Mouse (Mus musculus) CD8-positive naive resting alpha-beta T cell, adult 2 months (primary cell): ENCODE measurements around the gene Cttnbp2nl.

Experiments used
- DNase-seq, 2 experiments: peaks; one replicate each; pipeline ENCODE4 v3.0.0; 2022; ENCODE audit warnings: low read depth in 2 of 2, low spot score in 2 of 2

Cttnbp2nl gene

DNA sequence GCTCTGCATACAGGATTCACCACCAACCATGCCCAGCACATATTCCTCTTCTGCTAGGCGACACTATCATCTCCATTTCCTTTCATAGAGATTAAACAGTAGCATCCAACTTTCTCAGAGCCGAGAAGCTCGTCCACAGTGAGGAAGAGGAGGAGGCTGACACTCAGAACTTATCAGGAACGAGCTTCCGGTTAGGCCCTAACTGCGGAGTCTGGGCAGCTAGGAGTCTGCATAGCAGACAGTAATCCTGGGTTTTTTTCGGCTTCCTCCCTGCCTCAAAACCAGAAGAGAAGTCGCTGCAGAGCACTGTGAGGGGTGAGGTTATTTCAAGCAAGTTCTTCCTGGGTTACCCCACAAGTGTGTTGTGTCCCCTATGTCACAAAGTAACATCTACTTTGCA, 35.6 kb downstream of the Cttnbp2nl start:
- no peak for DNase-seq

DNA sequence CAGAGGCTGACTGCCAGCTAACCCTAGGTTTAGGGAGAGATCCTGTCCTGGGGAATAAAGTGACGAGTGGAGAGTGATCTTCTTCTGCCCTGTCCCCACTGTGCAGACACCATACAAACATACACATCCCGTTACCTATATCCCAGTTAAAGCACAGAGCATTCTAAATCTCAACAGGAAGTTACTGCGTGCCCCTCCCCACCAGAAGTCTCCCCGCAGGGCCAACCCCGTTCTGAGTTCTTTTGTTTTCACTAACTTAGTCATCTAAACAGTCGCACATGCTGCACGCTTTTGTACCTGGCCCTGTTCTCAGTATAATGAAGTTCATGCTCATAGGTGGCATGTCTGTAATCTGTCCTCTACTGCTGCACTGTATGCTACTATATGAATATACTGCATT, 36.7 kb downstream of the Cttnbp2nl start:
- DNase-seq = no peak

DNA sequence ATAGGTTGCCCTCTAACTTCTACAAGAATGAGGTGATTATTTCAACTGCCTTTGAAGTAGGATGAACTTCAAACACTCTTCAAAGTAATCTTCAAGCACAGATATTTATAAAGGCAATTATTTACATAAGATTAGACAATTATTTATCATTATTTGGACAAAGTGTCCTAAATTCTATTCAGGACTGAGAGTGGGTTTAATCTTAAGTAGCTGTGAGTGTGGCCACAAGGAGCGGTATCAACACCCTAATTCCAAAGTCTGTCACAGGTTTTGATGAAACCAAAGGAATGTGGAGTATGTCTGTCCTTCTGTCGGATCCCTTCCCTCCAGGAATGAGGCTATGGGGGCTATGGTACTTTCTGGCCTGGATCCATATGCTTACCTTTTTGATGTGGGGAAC, 38.0 kb downstream of the Cttnbp2nl start:
- no peak for DNase-seq

DNA sequence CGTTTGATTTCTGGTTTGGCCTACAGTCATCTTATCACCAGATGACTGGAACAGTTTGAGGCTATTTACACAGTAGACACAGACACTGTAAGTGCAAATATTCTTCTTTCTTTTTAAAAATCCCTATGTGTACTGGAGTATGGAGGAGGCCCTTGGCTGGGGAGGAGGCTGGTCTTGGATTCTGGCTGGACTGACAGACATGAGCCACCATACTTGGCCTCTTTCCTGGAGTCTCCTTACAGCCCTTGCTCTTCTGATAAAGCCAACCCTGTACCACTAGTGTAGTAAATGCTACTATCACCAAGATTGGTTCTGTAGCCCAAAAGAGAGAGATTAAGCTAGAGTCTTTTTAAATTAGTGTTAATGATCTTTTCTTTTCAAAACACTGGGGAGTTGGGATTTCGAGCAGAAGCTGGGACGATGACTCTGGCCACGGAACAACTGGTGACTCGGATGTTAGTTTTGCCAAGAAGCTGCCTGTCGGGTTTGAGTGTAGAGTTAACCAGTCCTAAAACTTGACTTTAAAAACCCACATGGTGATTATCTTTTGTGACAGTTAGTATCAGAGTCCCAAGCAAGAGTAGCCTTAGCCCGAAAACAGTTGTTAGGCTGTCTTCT, 40.1 kb downstream of the Cttnbp2nl start:
- DNase-seq = no peak

DNA sequence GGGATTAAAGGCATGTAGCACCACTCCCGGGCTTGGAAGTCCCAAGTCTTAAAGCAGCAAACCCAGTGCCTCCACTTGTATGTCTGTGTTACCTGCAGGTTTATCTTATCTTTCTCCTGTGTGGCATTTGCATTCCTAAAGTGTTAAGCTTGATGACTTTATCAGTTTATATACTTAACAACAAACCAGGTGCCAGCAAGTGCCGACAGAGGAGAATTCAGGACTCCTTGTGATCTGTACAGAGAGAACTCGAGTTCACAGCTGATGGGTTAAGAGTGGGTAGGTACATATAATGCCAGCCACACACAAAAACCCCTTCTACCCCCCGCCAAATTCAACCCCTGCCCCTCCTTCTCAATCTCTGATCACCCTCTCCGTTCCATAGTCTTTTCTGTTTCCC, 41.1 kb downstream of the Cttnbp2nl start:
- DNase-seq = no peak

DNA sequence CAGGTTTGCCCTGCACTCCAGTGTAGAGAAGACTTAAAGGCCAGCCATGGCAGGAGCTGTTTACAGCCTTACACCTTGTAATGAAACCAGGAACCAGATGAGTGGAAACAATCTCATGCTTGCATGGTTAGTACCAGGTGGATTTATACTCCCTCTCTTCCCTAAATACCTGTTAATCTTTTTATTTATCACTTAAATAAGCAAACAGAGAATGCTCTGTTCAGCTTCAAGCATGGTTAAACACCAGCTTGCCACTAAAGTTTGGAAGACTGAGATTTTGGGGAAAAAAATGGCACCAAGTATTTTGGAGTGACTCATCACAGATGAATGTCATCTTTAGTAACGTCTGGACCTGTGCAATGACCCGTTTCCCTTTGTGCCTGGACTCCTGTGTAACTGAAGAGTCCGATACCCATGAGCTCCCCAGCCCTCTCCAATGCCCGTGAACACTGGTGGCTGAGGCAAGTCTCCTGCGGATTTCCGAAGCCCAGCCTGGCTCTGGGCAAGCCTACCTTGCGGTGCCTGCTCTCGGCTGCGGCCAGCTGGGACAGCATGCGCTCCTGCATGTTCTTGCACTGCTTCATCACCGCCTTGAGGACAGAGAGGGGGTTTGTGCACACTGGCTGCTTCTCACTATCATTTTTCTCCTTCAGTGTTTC, 42.1 kb downstream of the Cttnbp2nl start:
- no peak for DNase-seq

DNA sequence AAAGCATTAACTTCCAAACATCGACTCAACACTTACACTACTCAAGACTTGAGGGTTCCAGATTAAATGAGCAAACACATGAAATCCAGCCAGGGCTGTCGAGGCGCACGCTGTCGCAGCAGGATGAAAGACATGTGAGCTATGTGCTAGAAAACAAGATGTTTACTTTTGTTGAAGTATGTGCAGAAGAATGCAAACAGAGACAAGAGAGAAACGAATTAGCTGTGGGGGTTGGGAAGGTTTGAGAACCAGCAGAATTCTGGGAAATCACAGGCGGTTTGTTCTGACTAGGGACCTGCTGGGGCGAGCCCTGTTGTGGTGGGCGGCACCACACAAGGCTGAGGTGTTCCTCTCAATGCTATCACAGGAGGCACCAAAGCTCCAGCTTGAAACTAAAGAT, 44.9 kb downstream of the Cttnbp2nl start:
- no peak for DNase-seq

DNA sequence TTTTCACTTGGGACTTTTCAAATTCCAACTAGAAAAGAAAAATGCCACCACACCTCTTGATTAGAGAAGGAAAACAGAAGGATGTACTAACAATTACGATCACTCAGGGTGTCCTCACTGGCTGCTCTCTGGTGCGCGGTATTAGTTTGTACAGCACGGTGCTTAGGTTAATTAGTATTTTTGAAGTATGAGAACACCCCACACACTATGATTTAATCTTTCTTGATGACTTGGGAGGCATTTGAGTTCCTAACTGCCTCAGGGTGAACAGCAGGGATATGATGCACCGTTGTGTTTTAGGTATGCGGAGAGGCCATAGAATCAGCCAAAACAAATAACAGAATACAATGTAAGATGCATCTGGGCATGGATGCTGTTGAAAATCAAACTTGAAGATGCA, 46.8 kb downstream of the Cttnbp2nl start:
- no peak for DNase-seq

DNA sequence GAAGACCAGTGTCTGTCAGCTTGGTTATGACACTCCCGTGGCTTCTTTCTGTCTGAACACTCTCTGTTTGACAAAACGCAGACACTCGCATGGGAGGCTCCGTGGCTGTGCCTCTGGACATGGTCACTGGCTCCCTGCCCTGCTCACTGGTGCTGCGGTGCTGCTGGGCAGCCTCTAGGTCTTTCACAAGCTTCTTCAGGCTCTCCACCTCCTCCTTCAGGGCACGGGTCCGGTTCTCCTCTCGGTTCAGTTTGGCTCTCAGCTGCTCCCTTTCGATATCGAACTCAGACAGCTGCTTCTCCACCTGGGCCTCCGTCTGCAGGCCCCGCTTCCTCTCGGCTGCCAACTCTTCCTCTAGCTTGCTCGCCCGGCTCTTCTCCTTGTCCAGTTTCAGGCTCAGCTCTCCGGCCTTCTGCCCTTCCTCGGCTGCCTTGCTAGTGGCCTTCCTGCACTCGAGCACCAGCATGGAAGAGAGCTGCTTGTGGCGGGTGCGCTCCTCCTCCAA, 47.3 kb downstream of the Cttnbp2nl start:
- DNase-seq = no peak

DNA sequence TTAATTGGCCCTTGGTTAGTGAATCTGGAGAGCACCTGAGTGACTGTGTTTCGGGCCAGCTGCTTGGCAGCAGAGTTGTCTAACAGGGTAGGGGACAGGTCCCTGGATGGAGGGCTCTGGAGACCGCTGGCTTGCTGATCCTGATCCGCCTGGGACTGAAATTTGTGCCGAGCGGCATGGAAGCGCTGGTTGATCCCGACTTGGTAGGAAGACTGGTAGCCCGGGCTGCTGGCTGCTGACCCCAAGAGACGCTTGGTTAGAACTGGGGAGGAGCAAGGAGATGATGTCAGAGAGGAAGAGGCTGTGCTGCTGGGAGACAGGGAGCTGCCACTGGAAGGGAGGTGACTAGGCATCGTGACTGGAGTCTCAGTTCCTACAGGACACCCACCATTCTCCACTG, 47.9 kb downstream of the Cttnbp2nl start:
- DNase-seq = no peak

DNA sequence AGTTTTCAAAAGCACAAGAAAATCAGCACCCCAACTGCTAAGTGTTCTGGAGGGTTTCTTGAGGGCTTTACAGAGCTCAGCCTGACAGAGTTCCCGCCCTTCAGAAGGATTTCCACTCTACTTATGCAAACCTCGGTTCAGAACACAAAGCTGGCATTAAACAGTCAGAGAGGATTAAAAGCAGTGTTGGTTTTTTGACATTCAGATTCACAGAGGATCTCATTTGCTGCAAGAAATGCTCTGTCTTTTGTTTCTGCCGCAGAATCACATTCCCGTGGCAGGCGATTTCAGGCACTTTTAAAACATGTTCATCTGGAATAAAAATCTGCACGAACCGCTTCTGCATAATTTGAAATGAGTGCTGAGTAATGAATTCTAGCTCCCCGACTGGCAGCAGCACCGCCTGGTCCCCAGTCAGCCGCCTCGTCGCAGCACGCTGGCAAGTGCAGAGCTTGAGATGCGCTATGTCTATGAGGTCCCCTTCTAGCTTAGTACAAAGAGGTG, 48.9 kb downstream of the Cttnbp2nl start:
- no peak for DNase-seq

DNA sequence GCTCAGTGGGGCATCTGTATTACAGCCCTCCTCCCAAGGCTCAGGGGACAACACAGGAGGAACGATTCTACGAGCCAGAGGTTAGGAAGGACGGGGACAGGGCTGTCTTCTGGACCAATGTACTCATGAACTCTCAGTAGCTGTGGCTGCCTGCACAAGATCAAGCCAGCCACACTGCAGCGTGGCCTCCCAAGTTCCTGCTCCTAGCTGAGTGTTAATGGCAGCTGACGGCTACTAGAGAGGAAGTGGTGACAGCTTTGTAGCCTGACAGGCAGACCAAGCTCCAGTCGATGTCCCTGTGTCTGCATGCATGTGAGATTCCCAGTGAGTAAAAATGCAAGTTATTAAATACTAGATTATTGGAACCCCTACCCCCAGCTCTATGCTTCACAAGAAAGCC, 51.6 kb downstream of the Cttnbp2nl start:
- no peak for DNase-seq

DNA sequence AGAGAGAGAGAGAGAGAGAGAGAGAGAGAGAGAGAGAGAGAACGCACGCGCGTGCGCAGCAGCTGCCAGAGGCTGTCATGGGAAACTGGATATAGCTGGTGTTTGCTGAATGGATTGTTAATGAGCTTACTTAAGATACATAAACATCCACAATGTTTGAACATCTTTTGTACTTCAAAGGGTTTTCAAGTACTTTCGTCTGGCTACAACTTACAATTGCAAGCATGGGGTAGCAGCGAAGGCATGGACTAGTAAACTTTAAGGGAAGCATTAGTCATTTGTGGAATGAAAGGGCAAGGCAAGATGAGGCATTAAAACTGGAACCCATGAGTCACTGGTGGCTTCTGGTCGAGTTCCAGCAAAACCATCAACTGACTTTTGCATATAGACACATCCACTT, 52.4 kb downstream of the Cttnbp2nl start:
- DNase-seq = no peak

DNA sequence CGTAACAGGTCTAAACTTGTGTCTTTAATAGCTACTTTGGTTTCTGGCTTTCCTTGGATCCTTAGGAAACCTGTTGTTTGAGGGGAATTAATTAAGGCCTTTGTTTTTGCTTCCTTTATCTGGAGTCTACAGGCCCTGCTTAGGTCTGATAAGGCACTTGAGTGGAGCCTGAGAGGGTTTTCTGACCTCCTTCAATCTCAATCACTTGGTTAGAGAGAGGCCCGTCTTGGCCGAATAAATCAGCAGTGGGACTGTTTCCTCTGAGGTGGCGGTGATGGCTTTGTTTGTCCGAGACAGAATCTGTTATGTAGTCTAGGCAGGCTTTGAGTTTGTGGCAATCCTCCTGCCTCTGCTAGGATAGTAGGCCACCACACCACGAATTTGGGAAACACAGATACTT, 55.4 kb downstream of the Cttnbp2nl start:
- DNase-seq = no peak

DNA sequence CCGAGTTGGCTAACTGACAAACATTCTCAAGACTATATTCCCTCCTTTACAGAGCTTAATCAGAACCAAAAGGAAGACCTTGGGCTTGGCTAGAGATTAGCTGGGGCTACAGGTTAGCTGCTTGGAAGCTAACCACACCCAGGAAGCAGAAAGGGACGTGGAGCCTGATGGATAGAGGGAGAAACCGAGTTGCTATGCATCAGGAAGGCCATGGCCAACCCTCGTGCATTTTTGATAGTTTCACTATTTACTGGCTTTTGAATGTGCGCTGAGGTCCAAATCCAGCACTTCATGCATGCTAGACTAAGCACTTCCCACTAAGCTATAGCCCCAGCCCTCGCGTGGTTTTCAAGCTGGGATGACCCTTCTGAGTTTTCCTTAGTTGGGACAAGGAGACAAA, 57.2 kb downstream of the Cttnbp2nl start:
- no peak for DNase-seq

DNA sequence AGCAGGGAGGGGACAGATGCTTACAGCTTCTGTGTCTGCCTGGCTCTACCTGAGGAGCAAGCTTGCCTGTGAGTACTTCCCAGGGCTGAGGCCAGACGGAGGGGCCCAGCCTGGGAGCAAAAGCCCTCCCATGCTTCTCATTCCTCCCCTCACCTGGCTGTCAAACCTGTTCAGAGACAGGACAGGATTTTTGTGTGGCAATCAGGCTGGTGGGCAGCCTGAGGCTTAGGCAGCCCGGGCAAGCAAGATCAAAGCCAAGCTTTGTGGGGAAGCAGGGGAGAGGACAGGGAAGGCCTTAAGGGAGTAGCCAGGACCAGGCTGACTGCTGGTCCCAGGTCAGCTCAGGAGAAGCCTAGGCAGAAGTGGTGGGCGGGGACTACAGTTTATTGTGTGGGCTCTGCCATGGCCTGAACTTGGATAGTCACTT, 58.5 kb downstream of the Cttnbp2nl start:
- DNase-seq = no peak

DNA sequence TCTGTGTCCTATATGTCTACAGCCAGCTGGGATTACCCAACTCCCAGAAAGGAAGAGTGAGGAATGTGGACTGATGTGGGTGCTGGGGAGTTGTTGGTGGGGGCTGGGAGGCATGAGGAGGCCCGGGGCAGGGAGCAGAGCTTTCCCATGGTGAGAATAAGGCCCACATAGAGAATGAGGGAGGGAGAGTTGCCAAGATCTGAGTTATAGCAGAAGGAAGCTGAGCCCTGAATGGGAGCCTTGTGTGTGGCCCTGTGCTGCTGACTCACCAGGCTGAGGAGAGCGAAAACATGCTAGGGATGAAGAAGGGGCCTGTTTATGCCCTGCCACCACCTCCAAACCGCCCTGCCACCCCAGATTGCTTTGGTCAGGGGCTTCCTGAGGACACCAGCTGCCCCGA, 59.1 kb downstream of the Cttnbp2nl start:
- no peak for DNase-seq

DNA sequence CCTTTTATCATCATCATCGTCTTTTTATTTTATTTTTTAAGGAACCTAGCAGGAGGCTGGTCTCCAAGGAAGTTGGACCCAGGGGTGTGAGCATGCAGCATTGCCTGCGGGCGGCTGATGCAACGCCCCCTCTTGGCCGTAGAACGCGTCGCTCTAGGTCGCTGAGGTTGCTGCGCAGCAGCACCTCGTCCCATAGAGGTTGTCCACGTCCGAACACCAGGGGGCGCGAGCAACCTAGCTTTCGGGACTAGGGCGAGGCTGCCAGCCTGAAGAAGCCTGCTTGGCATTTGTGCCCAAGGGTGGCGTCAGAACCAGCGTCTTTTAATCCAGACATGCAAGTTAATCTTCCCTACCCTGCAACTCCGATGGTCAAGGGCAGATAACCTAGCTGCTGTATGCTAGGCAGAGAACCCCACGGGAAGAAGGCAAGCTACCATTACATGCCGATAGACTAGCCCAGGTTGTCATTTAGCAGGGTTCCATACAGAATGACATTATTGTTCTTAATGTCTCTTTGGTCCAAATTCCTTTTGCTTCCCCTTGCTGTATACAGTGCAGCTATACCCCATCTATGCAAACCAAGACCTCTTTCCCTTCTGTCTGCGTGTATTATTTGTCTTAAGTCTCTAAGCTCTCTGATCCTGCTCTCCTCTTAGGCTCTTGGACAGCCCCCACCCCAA, 60.1 kb downstream of the Cttnbp2nl start:
- DNase-seq = peak; percentile 74 to 85

DNA sequence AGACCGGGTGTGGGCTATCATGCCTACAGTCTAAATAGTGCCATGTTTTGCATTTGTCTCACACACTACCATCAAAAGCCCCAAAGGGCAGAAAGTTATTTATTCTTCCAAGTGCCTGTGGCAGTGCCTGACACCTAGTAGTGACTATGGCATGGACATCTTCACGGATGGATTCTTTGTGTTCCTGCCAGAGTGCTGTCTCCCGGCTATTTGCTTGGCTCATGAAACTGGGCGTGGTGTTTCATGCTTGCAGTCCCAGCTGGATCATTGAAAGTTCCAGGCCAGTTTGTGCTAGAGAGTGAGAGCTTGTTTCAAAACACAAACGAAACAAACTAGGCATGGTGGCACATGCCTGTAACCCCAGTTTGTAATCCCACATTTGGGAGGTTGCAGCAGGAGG, 61.2 kb downstream of the Cttnbp2nl start:
- DNase-seq = no peak

DNA sequence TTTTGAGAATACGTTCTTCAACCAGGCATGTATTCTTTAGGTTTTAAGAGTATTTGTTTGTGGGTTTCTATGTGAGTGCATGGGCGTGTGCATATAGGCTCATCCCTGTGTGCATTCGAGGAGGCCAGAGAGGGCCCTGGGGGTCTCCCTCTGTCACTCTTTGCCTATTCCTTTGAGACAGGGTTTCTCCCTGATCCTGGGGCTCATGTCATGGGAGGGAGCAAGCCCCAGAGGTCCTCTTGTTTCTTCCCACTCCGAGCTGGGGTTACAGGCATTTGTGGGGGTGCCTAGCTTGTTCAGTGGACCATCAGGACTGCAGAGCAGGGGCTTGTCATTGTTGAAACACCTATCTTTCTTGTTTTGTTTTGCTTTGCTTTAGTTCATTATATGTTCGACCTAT, 65.1 kb downstream of the Cttnbp2nl start:
- DNase-seq = no peak

DNA sequence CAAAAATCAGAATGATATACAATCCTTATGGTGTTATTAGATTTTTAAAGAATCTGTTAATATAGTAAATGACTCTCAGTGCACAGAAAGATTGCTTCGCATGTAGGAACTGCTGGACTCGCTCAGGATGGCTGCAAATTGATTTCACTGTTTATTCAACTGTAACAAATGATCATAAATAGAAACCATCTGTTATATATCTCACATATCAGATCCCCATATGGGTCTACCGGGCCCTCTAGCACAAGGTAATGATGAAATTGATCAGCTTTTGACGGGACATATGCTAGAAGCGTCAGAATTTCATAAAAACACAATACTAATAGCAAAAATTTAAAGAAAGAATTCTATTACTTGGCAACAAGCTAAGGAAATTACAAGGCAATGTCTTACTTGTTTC, 73.2 kb downstream of the Cttnbp2nl start:
- DNase-seq = no peak

DNA sequence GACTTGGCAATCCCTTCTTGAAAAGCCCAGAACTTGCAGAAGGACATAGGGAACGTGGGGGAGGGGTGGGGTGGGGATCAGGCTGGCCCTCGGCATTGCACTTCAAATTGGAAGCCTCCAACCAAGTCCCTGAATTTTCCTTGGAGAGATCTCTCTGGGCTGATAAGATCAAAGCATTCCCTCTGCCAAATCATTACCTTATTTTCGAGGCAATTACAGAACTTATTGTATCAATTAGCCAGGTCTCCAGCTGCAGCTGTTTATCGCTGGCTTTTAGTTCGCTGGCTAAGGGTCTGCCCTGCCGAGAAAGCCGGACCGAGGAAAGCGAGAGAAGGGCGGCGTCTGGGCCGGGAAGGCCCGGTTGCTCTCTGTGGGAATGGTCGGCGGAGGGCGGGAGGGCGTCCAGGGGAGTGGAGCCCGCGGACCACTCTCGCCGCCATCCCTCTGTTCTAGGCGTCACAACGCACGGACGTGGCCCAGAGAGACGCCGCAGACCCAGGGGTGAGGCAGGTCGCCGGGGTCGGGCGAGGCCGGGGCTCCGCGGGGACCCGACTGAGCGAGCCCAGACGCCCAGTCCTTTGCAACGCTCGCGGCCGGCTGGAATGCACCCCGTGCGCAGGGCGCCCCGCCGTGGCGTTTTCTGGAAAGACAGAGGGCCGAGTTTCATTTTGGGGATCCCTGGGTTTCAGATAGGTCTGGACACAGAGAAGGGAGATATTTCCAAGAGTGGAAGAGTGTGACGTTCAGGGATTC, 85.2 kb downstream of the Cttnbp2nl start:
- DNase-seq = peak; percentile 51 to 70
